Mouse (Mus musculus) stomach, postnatal 0 days (tissue): ENCODE measurements at regions not wholly inside any gene's neighbourhood (a gene's known extent, or its start where the extent isn't known, plus 50 kb on each side); places are given as distances from the start of the nearest gene placed in this dataset.

Experiments
- CTCF ChIP-seq: IDR thresholded peaks from 2 replicates; pipeline ENCODE4 v1.5.1; 2016; ENCODE audit warnings: antibody characterized with exemption, low read depth, mild to moderate bottlenecking, moderate library complexity
- EP300 ChIP-seq: optimal IDR thresholded peaks from 2 replicates; pipeline ENCODE3; 2016; ENCODE audit warnings: antibody characterized with exemption

DNA sequence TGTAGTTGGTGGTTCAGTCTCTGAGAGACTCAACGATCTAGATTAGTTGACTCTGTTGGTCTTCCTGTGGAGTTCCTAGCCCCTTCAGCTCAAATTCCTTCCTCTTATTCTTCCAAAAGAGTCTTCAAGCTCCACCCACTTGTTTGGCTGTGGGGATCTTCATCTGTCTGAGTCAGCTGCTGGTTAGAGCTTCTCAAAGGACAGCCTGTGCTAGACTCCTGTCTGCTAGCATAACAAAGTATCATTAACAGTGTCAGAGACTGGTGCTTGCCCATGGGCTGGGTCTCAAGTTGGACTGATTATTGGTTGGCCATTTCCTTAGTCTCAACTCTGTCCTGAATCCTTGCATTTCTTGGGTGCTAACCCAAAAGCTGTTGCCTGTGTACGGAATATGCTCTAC, 429.7 kb upstream of the Dab2 start:
- no peak for TF ChIP-seq CTCF
- TF ChIP-seq EP300 = no peak
